Mouse (Mus musculus) heart, adult 2 months (tissue): ENCODE results near the gene Hhipl1. TPM values are rescaled to one million over a fixed set of nuclear protein-coding genes. Genes with fewer than 3 reads are reported as not detected.

Experiments
- DNase-seq, 2 experiments: peaks; one replicate each; pipeline ENCODE4 v3.0.0; 2021
- H3K27ac ChIP-seq: fragments of 200-600 bp; 2 replicates; pipeline ENCODE4 v1.8.1; 2022
- H3K27me3 ChIP-seq: fragments of 200-500 bp; 2 replicates; pipeline ENCODE4 v1.6.1; 2012; ENCODE audit warnings: mild to moderate bottlenecking, low read length, inconsistent platforms, mixed read lengths; ENCODE audit not compliant: control insufficient read depth, insufficient read depth
- H3K36me3 ChIP-seq: fragments of 200-500 bp; 2 replicates; pipeline ENCODE4 v1.6.1; 2012; ENCODE audit warnings: low read length, inconsistent platforms; ENCODE audit not compliant: control insufficient read depth, insufficient read depth
- H3K4me1 ChIP-seq: fragments of 200-500 bp; 2 replicates; pipeline ENCODE4 v1.6.1; 2011; ENCODE audit warnings: low read length; ENCODE audit not compliant: control insufficient read depth, insufficient read depth
- H3K4me3 ChIP-seq: fragments of 200-600 bp; 2 replicates; pipeline ENCODE4 v1.8.1; 2022
- H3K79me2 ChIP-seq: fragments of 200-500 bp; replicated peaks from 2 replicates; pipeline ENCODE4 v1.6.1; 2012; ENCODE audit warnings: mild to moderate bottlenecking, inconsistent platforms, low read length, moderate library complexity, mixed read lengths; ENCODE audit not compliant: control insufficient read depth, insufficient read depth
- H3K9ac ChIP-seq: fragments of 200-500 bp; 2 replicates; pipeline ENCODE4 v1.6.1; 2012; ENCODE audit warnings: low read depth, mild to moderate bottlenecking, control low read depth, inconsistent platforms, low read length, mixed read lengths
- CTCF ChIP-seq: fragments of 200-600 bp; IDR thresholded peaks from 2 replicates; pipeline ENCODE4 v1.8.1; 2022; ENCODE audit warnings: antibody characterized with exemption, mild to moderate bottlenecking, moderate library complexity
- EP300 ChIP-seq: fragments of 200-500 bp; IDR thresholded peaks from 2 replicates; pipeline ENCODE4 v1.6.1; 2011; ENCODE audit warnings: low read depth, low read length, control low read depth; ENCODE audit not compliant: insufficient read depth
- POLR2A ChIP-seq: fragments of 200-500 bp; IDR thresholded peaks from 2 replicates; pipeline ENCODE4 v1.6.1; 2011; ENCODE audit warnings: mild to moderate bottlenecking, low read depth, low read length, control low read depth; ENCODE audit not compliant: insufficient read depth
- WGBS: fragments of 180-500 bp; shearing (Covaris S2); methylation state at CpG from one replicate; pipeline ENCODE4 v1.1.7; 2018; 5-methylcytosine and 5-hydroxymethylcytosine counted together
- intact Hi-C: fragments of 180-260 bp; cut with DNase I; formaldehyde crosslinking; loops from one replicate; pipeline ENCODE4 v1.15.1; 2025
- long read RNA-seq: library from polyadenylated mRNA; stranded (forward); transcript quantifications from one replicate; pipeline ENCODE4 v2.0.0, GENCODE M21; 2021
- polyA plus RNA-seq: library from polyadenylated mRNA; depleted of rRNA; stranded (reverse); fragments of >200 nt; gene quantifications from 2 replicates; pipeline ENCODE4 v1.2.3, GENCODE M21; 2012; rRNA removed
- total RNA-seq, 2 experiments: library from RNA; stranded (reverse); gene quantifications; 2 replicates each; pipeline ENCODE4 v1.2.3; 2021

Gene Hhipl1
- total RNA-seq (1 to 10 TPM; 1.2 to 1.5 TPM), polyA plus RNA-seq (1.6 and 1.8 TPM in 2 replicates)
- long read RNA-seq: 0 reads

DNA sequence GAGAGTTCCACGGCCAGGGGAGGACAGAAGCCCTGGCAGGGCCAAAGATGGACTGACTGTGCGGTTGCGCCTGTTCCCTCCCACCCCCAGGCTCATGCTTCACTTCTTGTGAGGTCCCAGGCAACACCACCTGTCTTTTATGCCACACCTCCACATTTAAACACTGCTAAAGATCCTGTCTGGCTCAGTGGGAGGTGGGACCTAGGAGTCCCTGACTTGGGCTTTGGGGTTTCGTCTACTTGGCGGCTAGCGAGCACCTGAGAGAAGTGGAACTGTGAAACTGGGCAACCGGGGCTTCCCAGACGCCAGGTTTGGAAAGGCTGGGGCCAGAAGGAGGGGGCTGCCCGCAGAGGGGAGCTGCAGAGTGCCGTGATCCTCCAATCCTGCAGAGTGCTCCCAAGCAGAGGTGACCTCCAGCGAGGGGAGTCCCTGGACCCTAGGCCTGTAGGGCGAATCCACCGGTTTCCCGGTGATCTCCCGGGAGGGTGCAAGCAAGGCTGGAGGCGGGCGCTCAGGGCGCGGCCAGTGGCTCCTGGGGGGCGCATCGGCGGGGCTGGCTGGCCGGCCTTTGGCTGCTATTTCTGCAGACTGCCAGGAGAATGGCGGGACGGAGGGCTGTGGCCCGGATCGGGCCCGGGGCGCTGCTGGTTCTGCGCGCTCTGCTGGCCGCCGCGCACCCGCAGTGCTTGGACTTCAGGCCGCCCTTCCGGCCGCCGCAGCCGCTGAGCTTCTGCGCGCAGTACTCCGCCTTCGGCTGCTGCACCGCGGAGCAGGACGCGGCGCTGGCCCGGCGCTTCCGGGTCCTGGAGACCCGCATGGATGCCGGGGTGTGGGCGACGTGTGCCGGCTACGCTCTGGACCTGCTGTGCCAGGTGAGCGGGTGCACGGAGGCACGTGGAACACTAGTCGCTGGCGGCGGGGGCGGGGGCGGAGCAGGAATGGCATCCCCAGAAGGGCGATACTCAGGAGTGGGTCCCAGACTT is at the start of gene Hhipl1:
Gene Hhipl1 (plus strand): TSS at position 459 of the 983 bp plus-strand sequence.
- no peaks in the 10 kb centered on the region for H3K27me3 ChIP-seq
- no peaks in the 10 kb centered on the region for H3K36me3 ChIP-seq
- H3K4me3 ChIP-seq: peak within 1 kb of the TSS; percentile 49
- peaks cover 17% of the 10 kb centered on the region for H3K4me1 ChIP-seq
- 5% methylated on average over 67 of the region's 67 CpGs for WGBS
- TF ChIP-seq POLR2A (no peak), CTCF (peak; percentile 52), EP300 (no peak)
- H3K79me2 ChIP-seq: no peaks in the 10 kb centered on the region
- peak; percentile 68 to 77 for DNase-seq
- H3K9ac ChIP-seq: peak within 1 kb of the TSS; percentile 86
- intact Hi-C loops: no loop called here
- peak within 1 kb of the TSS; percentile 62 for H3K27ac ChIP-seq

DNA sequence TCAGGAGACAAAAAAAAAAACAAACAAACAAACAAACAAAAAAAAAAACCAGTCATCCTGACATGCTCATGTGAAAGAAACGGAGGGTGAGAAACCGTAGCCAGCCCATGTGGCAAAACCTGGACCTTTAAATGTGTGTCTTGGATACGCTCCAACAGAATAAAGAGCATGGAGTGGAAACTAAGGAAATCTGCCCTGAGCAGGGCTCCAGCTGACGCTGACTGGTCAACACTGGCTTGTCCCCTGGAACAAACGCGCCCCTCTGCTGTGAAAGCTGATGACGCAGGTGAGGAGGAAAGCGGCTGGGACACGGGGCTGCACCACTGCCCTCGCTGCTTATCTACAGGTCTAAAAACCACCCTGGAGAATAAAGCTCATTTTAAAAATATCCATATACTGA is 49.3 kb upstream of the Hhipl1 start:
- WGBS: 39% methylated on average over 10 of the region's 10 CpGs
- H3K4me3 ChIP-seq: no peak overlapping the region
- H3K27me3 ChIP-seq: no peaks in the 10 kb centered on the region
- H3K79me2 ChIP-seq: peaks cover 6% of the 10 kb centered on the region
- intact Hi-C loops: no loop called here
- H3K9ac ChIP-seq: no peak overlapping the region
- H3K36me3 ChIP-seq: no peaks in the 10 kb centered on the region
- peaks cover 22% of the 10 kb centered on the region for H3K4me1 ChIP-seq
- no peak overlapping the region for H3K27ac ChIP-seq
- TF ChIP-seq CTCF (no peak), POLR2A (no peak), EP300 (no peak)
- no peak for DNase-seq

DNA sequence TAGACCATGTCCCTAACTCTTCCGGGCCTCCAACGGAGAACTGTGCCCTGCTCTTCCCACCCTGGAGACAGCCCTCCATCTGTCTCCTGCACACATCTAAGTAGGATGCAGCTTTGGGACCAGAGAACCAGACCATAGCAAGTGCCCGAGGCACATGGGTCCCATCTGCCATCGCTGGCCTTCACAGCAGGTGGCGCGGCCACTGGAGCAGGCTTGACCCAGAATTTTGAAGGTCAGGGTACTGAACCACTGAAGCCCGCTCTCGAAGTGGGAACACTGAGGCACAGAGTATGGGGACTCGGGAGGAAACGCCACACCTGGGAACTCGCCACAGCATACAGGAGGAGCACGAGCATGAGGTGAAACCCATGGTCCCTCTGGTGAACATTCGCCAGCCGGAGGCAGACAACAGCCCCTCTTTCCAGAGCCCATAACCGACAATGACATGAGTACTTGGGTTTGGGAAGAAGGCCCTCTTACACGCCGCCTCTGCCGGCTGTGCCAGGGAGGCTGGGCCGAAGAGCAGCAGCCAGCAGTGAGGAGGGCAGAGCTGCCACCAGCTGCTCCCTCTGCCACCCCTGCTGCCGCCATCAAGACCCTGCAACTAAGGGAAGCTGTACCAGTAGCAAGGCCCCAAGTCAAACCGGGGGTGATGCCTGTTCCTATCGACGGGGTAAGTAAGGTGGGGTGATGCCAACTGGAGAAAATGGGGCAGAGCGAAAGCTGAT is 46.6 kb upstream of the Hhipl1 start:
- H3K27ac ChIP-seq: no peak overlapping the region
- no peak overlapping the region for H3K9ac ChIP-seq
- no peak overlapping the region for H3K4me3 ChIP-seq
- no peaks in the 10 kb centered on the region for H3K27me3 ChIP-seq
- 88% methylated on average over 24 of the region's 24 CpGs for WGBS
- intact Hi-C loops: no loop called here
- DNase-seq: no peak
- peaks cover 6% of the 10 kb centered on the region for H3K79me2 ChIP-seq
- H3K4me1 ChIP-seq: peaks cover 19% of the 10 kb centered on the region
- no peaks in the 10 kb centered on the region for H3K36me3 ChIP-seq
- no peak for TF ChIP-seq POLR2A
- TF ChIP-seq EP300: no peak
- no peak for TF ChIP-seq CTCF

DNA sequence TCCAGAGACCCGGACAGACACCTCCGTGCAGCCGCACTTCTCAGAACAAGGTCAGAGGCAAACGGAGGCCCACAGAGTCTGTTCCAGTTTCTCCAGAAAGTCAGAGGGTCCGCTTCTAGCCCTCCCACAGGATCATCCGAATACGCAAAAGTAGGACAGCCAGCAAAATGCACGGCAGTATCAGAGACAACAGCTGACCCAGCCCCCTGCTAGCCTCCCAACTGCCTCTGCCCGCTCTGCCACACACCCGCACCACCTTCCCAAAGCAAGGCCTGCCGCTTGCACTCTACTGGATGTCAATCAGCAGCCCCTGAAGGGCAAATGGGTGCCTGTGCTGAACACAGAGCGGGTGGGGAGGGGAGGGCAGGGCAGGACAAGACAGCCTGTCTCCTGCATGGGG is 45.1 kb upstream of the Hhipl1 start:
- Histone ChIP-seq H3K27ac (no peak overlapping the region), H3K9ac (no peak overlapping the region), H3K79me2 (peaks cover 6% of the 10 kb centered on the region), H3K4me3 (no peak overlapping the region), H3K4me1 (peaks cover 17% of the 10 kb centered on the region), H3K36me3 (no peaks in the 10 kb centered on the region), H3K27me3 (no peaks in the 10 kb centered on the region)
- WGBS: 87% methylated on average over 12 of the region's 12 CpGs
- intact Hi-C loops: no loop called here
- DNase-seq: no peak
- TF ChIP-seq CTCF: no peak
- no peak for TF ChIP-seq EP300
- TF ChIP-seq POLR2A: no peak

DNA sequence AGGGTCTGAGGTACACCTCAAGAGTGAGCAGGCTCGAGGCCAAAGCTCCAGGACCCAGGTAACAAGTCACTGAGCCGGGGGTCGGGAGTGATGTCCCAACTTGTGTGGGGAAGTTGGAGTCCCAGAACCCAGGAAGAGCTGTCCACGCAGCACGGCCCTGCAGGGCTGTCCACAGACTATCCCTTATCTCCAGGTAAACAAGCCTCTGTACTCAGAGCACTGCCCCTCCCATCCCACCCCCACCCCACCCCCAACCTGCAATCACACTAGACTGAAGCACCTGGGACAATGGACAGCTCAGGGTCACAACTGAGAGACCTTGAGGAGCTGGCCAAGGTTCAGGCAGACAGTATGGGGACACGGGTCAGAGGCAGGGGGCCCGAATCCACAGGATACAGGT is 41.2 kb upstream of the Hhipl1 start:
- peak overlapping the region; percentile 43; the same call in 1 of the 2 replicates for H3K27ac ChIP-seq
- no peaks in the 10 kb centered on the region for H3K27me3 ChIP-seq
- TF ChIP-seq CTCF (no peak), EP300 (no peak)
- peaks cover under 1% of the 10 kb centered on the region; the same call in 1 of the 2 replicates for H3K36me3 ChIP-seq
- DNase-seq: no peak
- no peak overlapping the region for H3K9ac ChIP-seq
- 56% methylated on average over 7 of the region's 7 CpGs for WGBS
- peaks cover 3% of the 10 kb centered on the region; the same call in 1 of the 2 replicates for H3K79me2 ChIP-seq
- intact Hi-C loops: loop anchor here (2.0 kb wide), 1 partner anchor 16 kb away; no protein-coding TSS in a partner anchor
- H3K4me1 ChIP-seq: peaks cover 35% of the 10 kb centered on the region
- H3K4me3 ChIP-seq: no peak overlapping the region
